Mouse (Mus musculus) forebrain, embryonic 16.5 days (tissue): ENCODE results near the gene 1700028K03Rik. TPM values are rescaled to one million over a fixed set of nuclear protein-coding genes. Genes with fewer than 3 reads are reported as not detected.

Experiments
- ATAC-seq: fragments of 200-750 bp; cut with Nextera tagmentation; 2 replicates; pipeline ENCODE4 v1.8.0; 2017; ENCODE audit warnings: mild to moderate bottlenecking, moderate library complexity
- H3K27ac ChIP-seq: fragments of 300-500 bp; sonication (generic); 2 replicates; pipeline ENCODE4 v1.5.1; 2014; ENCODE audit warnings: low read length, control low read depth
- H3K27me3 ChIP-seq: fragments of 300-500 bp; sonication (generic); replicated peaks from 2 replicates; pipeline ENCODE4 v1.6.1; 2014; ENCODE audit warnings: low read length; ENCODE audit not compliant: control insufficient read depth, insufficient read depth
- H3K36me3 ChIP-seq: fragments of 300-500 bp; sonication (generic); 2 replicates; pipeline ENCODE4 v1.6.1; 2014; ENCODE audit not compliant: control insufficient read depth, insufficient read depth
- H3K4me1 ChIP-seq: fragments of 300-500 bp; sonication (generic); replicated peaks from 2 replicates; pipeline ENCODE4 v1.6.1; 2014; ENCODE audit warnings: low read length; ENCODE audit not compliant: control insufficient read depth, insufficient read depth
- H3K4me2 ChIP-seq: fragments of 300-500 bp; sonication (generic); 2 replicates; pipeline ENCODE4 v1.6.1; 2014; ENCODE audit warnings: mild to moderate bottlenecking, low read length, control low read depth
- H3K4me3 ChIP-seq: fragments of 300-500 bp; sonication (generic); replicated peaks from 2 replicates; pipeline ENCODE4 v1.5.1; 2014; ENCODE audit warnings: mild to moderate bottlenecking, low read length, control low read depth
- H3K9ac ChIP-seq: fragments of 300-500 bp; sonication (generic); replicated peaks from 2 replicates; pipeline ENCODE4 v1.6.1; 2014; ENCODE audit warnings: low read depth, low read length, control low read depth
- H3K9me3 ChIP-seq: fragments of 300-500 bp; sonication (generic); 2 replicates; pipeline ENCODE4 v1.6.1; 2016; ENCODE audit warnings: low read length; ENCODE audit not compliant: control insufficient read depth
- WGBS: fragments of 180-500 bp; shearing (Covaris S2); extraction: QIAGEN DNeasy Blood & Tissue Kit; methylation state at CpG from one replicate; pipeline ENCODE4 v1.1.7; 2014; 5-methylcytosine and 5-hydroxymethylcytosine counted together
- polyA plus RNA-seq: library from polyadenylated mRNA; unstranded; fragments of >200 nt; fragmentation: Nextera tagmentation; extraction: Ambion mirVana; gene quantifications from 2 replicates; pipeline ENCODE4 v1.2.1, GENCODE M21; 2015

The 1700028K03Rik gene
- polyA plus RNA-seq = 0.22 and 0.25 TPM in 2 replicates

DNA sequence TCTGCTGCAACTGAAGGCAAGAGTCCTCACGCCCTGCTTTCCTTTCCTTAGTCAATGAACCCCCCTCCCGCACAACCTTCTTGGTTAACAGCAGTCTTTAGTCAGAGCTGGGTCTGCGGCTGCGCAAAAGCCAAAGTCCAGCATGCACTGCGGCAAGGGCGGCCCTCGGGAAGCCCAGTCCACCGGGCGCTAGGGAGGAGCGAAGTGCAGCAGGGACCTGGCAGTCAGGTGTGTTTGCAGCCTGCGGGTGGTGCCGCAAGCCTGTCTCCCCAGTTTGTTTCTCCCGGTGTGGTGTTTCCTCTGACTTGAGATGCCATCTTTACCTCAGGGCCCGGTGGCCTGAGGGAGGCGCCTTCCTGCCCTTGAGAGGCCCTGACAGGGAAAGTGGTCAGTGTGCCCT, at the start of gene 1700028K03Rik:
Gene 1700028K03Rik (plus strand): TSS at position 129 of the 400 bp plus-strand sequence.
- Histone ChIP-seq H3K4me2 (no peak within 1 kb of the TSS), H3K9ac (no peak within 1 kb of the TSS), H3K4me1 (no peaks in the 10 kb centered on the region), H3K36me3 (no peaks in the 10 kb centered on the region), H3K27ac (no peak within 1 kb of the TSS), H3K27me3 (no peaks in the 10 kb centered on the region), H3K9me3 (no peaks in the 10 kb centered on the region), H3K4me3 (no peak within 1 kb of the TSS)
- no peak for ATAC-seq
- 78% methylated on average over 15 of the region's 15 CpGs for WGBS

DNA sequence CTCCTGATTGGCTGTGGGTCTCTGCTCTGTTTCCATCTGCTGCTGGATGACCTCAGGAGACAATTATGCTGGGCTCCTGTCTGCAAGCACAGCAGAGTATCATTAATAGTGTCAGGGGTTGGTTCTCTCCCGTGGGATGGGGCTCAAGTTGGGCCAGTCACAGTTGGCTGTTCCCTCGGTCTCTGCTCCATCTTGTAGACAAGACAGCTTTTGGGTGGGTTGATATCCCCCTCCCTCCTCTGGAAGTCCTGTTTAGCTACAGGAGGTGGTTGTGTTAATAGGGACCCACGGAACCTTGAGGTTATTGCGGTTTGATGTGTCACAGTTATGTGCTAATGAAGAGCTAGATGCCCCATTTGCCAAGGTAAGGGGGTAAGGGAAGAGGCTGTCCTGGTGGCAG, 45.5 kb upstream of the 1700028K03Rik start:
- Histone ChIP-seq H3K27me3 (no peaks in the 10 kb centered on the region), H3K4me1 (no peaks in the 10 kb centered on the region), H3K9me3 (no peaks in the 10 kb centered on the region), H3K36me3 (no peaks in the 10 kb centered on the region), H3K27ac (no peak overlapping the region), H3K9ac (no peak overlapping the region), H3K4me2 (no peak overlapping the region), H3K4me3 (no peak overlapping the region)
- ATAC-seq = no peak
- 83% methylated on average over 4 of the region's 4 CpGs for WGBS

DNA sequence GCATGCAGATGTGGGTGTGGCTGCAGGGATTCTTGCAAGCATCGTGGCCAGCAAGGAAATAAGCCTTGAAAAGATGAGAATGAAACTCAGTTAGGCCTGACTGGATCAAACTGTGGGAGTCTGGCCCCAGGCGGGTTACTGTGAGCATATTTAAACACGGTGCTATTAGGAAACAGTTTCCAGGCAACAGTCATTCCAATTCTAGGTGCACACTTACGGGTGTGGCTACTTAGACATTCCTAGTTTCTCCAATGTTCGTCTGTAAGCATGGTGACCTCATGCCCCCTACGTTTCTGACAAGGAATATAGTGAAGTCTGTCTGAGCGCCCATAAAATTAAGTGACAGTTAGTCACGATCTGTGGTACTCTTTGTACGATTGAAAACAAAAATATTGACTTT, 43.5 kb upstream of the 1700028K03Rik start:
- H3K4me3 ChIP-seq = no peak overlapping the region
- 82% methylated on average over 9 of the region's 9 CpGs for WGBS
- no peak overlapping the region for H3K9ac ChIP-seq
- H3K27ac ChIP-seq = no peak overlapping the region
- no peaks in the 10 kb centered on the region for H3K36me3 ChIP-seq
- no peaks in the 10 kb centered on the region for H3K27me3 ChIP-seq
- peaks cover under 1% of the 10 kb centered on the region; the same call in 1 of the 2 replicates for H3K4me1 ChIP-seq
- no peaks in the 10 kb centered on the region for H3K9me3 ChIP-seq
- H3K4me2 ChIP-seq = no peak overlapping the region
- no peak for ATAC-seq

DNA sequence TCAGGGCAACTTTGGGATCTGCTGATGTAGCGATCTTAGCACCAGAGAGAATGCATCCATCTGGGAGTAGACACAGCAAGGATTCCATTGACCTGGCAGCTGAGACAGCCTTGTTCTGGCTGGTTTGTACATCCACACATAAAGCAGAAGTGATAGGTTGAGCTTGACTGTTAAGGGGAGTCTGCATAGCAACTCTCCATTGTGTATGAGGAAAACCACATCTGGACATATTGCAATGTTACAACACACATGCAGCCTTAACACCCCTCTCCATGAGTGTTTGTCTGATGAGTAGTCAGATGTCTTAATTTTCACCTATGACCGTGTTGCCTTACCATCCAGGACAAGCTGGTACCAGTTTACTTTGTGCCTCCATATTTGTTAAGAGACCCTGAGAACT, 42.0 kb upstream of the 1700028K03Rik start:
- H3K9ac ChIP-seq = no peak overlapping the region
- no peak overlapping the region for H3K27ac ChIP-seq
- H3K4me2 ChIP-seq = no peak overlapping the region
- no peak overlapping the region for H3K4me3 ChIP-seq
- no peaks in the 10 kb centered on the region for H3K9me3 ChIP-seq
- 94% methylated on average over 2 of the region's 2 CpGs for WGBS
- ATAC-seq = no peak
- H3K4me1 ChIP-seq = peaks cover 7% of the 10 kb centered on the region; the same call in 1 of the 2 replicates
- no peaks in the 10 kb centered on the region for H3K36me3 ChIP-seq
- H3K27me3 ChIP-seq = no peaks in the 10 kb centered on the region

DNA sequence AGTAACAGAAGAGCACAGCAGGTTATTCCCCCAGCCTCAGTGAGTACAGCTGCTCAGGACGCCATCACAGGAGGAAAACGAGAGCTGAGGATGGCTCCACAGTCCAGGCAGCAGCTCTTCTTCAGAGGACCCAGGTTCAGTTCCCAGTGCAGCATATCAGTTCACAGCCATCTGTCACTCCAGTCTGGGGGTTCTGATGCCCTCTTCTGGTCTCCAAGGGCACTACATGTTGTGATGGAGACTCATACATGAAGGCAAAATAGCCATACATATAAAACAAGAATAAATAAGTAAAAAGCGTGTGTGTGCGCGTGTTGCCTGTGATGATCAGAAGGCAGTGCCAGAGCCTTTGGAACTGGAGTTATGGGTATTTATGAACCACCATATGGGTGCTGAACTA, 39.8 kb upstream of the 1700028K03Rik start:
- H3K36me3 ChIP-seq = no peaks in the 10 kb centered on the region
- H3K27me3 ChIP-seq = no peaks in the 10 kb centered on the region
- ATAC-seq = no peak
- no peak overlapping the region for H3K9ac ChIP-seq
- no peak overlapping the region for H3K27ac ChIP-seq
- 92% methylated on average over 5 of the region's 5 CpGs for WGBS
- peaks cover 22% of the 10 kb centered on the region for H3K4me1 ChIP-seq
- H3K4me2 ChIP-seq = no peak overlapping the region
- no peak overlapping the region for H3K4me3 ChIP-seq
- H3K9me3 ChIP-seq = no peaks in the 10 kb centered on the region

DNA sequence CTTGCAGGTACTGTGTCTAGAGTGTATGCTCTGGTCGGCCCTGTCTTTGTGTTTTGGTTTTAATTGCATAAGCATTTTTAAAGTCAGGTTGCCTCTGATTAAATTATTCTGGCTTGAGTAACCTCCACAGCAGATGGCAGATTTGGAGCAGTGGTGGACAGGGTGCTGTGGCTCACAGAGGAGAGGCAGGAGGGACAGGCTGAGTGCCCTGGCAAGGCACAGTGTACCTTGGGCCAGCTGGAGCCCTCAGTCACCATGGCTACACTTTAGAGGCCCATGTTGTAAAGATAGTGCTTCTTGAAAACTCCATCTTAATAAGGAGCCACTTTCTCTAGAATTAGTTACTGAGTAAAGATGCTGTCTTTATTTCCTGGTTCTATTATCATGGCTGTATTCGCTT, 38.5 kb upstream of the 1700028K03Rik start:
- ATAC-seq = no peak
- whole genome bisulfite sequencing = 78% methylated on average over 2 of the region's 2 CpGs

DNA sequence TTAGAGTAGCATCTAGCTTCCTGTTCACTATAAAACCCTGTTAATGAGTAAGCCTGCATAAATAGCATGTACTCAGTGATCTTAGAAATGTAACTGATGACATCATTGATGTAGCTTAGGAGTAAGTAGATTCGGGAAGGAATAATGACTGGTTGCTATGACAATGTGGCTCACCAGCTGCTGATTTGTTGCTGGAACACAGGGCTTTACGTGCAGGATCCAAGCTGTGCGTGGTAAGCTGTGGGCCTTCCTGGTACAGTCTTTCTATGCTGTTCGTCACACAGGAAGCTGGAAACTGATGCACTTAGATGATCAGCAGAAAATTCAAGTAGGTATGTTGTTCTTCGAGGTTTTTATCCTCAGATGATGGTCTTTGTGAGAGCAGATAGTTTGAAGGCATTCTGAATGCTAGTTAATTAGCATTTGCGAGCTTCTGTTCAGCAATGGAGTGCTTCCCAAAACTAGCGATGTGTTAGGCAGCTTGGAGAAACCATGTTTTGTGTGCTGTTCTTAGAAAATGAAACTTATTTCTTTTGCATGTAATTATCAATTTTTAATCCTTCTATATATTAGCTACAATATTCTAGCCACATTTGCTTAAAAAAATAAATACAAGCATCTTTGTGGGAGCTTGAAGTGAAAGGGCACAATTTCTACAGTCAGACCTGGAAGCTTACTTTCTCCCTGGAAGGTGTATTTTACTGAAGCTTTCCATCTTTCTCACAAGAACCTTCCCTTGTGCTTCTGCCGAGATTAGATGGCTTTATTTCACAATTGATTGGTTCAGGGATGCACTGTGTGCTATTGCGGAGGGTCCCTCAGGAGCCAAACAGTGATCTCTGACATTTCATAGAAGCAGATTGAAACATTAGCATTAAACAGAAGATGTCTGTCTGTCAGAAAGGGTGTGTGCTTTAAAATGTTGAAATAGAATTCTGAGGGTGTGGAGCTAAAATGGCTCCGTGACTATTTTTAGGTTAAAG, 36.7 kb upstream of the 1700028K03Rik start:
- Histone ChIP-seq H3K27ac (peak overlapping the region; percentile 96), H3K4me1 (peaks cover 34% of the 10 kb centered on the region), H3K4me3 (peak overlapping the region; percentile 54), H3K9ac (peak overlapping the region; percentile 68), H3K9me3 (no peaks in the 10 kb centered on the region), H3K27me3 (no peaks in the 10 kb centered on the region), H3K4me2 (peak overlapping the region; percentile 77), H3K36me3 (no peaks in the 10 kb centered on the region)
- 12% methylated on average over 10 of the region's 10 CpGs for WGBS
- peak; percentile 97 for ATAC-seq

More for the DNA sequence above, 38.5 kb upstream of the 1700028K03Rik start:
- no peak overlapping the region; the same call in 1 of the 2 replicates for H3K27ac ChIP-seq
- no peaks in the 10 kb centered on the region for H3K36me3 ChIP-seq
- no peaks in the 10 kb centered on the region for H3K9me3 ChIP-seq
- no peak overlapping the region for H3K4me2 ChIP-seq
- H3K9ac ChIP-seq = no peak overlapping the region
- no peaks in the 10 kb centered on the region for H3K27me3 ChIP-seq
- H3K4me3 ChIP-seq = no peak overlapping the region
- H3K4me1 ChIP-seq = peaks cover 33% of the 10 kb centered on the region

DNA sequence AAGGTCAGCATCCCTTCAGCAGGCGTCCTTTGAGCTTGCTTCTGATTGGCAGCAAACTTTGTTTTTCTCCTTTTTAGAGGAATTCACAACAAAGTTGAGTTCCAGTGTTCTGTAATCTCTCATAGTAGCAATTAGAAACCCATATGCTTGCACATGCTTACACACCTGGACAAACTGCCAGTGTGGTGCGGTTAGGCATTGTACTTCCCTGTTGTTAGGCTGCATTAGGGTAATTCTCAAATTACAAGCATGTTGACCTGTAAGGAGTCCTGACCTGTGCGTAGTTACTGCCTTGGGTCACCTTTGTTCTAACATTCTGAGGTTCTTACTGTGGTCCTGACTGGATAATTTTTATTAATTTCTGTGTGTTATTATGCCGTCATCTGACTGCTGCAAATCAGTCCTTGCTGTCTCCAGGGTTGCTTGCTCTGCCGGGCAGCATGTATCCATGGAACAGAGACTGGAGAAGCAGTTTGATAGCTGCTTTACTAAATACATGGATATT, 35.7 kb upstream of the 1700028K03Rik start:
- H3K9me3 ChIP-seq = no peaks in the 10 kb centered on the region
- peaks cover 34% of the 10 kb centered on the region for H3K4me1 ChIP-seq
- no peak for ATAC-seq
- H3K4me2 ChIP-seq = peak overlapping the region; percentile 77
- peaks cover 4% of the 10 kb centered on the region; the same call in 1 of the 2 replicates for H3K36me3 ChIP-seq
- WGBS = 41% methylated on average over 5 of the region's 5 CpGs
- peak overlapping the region; percentile 54 for H3K4me3 ChIP-seq
- H3K27ac ChIP-seq = peak overlapping the region; percentile 96
- peak overlapping the region; percentile 53 for H3K9ac ChIP-seq
- H3K27me3 ChIP-seq = no peaks in the 10 kb centered on the region

DNA sequence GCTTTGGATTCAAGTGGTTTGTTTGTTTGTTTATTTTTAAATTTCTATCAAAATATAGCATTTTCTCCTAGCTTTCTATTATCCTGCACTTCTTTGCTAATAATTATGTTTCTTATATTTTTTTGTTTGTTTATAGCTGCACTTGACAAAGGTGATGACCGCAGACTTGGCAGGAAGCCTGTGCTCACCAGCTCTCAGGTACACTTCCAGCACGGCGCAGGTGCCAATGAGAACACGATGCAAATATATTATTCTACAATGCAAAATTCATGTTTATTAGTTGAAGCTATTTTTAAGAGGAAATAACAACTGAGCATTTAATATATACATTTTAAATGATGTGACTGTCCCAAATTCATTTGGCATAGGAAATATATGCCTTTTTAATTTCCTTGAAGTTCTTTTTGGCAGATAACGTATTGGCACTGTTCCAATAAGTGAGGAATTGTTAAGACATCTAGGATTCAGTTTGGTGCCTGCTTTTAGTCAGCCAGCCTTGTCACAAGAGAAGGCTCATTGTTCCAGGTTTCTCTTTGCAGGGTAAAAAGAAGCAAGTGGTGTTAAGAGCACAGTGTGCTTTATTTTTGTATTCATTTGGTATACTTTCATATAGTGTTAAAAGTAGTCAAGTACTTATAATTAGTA, 34.5 kb upstream of the 1700028K03Rik start:
- Histone ChIP-seq H3K36me3 (peaks cover 6% of the 10 kb centered on the region), H3K27me3 (no peaks in the 10 kb centered on the region), H3K4me2 (peak overlapping the region; percentile 33), H3K27ac (peak overlapping the region; percentile 26; the same call in 1 of the 2 replicates), H3K9me3 (no peaks in the 10 kb centered on the region), H3K4me3 (no peak overlapping the region; the same call in 1 of the 2 replicates), H3K4me1 (peaks cover 34% of the 10 kb centered on the region), H3K9ac (no peak overlapping the region)
- no peak for ATAC-seq
- 56% methylated on average over 5 of the region's 5 CpGs for WGBS
